8 mouse cellular contexts compared by ENCODE assay signal in genomic region chr6:99991079-99991478, GRCm38 (mm10).
DNase-seq lines count a peak whose midpoint lies in the region; ATAC-seq and TF ChIP-seq lines count a peak whose summit lies in the region.

No protein-coding gene starts in this region.

- H3K36me3 ChIP-seq in liver, embryonic 16.5 days (ENCODE audit: control insufficient read depth, insufficient read depth) = no peaks in the 10 kb centered on the region

- H3K4me2 ChIP-seq in liver, embryonic 16.5 days (ENCODE audit: low read depth, low read length) = no peak overlapping the region

- ATAC-seq in cerebellum, adult (ENCODE audit: insufficient number of reproducible peaks, low FRiP score, low TSS enrichment) = peak; percentile 58; the same call in 1 of the 2 replicates
- ATAC-seq in liver, embryonic 16.5 days (ENCODE audit: low read depth) = peak; percentile 84

- intact Hi-C loops in gastrocnemius, adult 2 months (cut with DNase I) = no loop called here
- intact Hi-C loops in gastrocnemius, postnatal 36 days (cut with DNase I) = no loop called here

- DNase-seq in gastrocnemius, adult 2 months = peak; percentile 32
- DNase-seq in gastrocnemius, postnatal 36 days = no peak
- DNase-seq in heart, adult 8-10 months (ENCODE audit: low spot score) = peak; percentile 63
- DNase-seq in kidney, adult 8-10 months = peak; percentile 60 to 71
- DNase-seq in right cerebral cortex, postnatal 10 days (ENCODE audit: low spot score in 2 of 2) = peak; percentile 74 to 79
- no peak for DNase-seq in thymus, postnatal 36 days

- H3K9ac ChIP-seq in liver, embryonic 16.5 days (ENCODE audit: low read depth, low read length) = no peak overlapping the region

- H3K27ac ChIP-seq in gastrocnemius, adult 2 months = no peak overlapping the region
- H3K27ac ChIP-seq in liver, embryonic 16.5 days (ENCODE audit: low read length) = peak overlapping the region; percentile 59; the same call in 1 of the 2 replicates

- WGBS in liver, embryonic 16.5 days (ENCODE audit: insufficient replicate concordance) = 37% methylated on average over 7 of the region's 7 CpGs

- no peak for TF ChIP-seq CTCF in gastrocnemius, adult 2 months (IDR thresholded peaks at IDR 0.05)

- H3K4me1 ChIP-seq in liver, embryonic 16.5 days (ENCODE audit: control insufficient read depth, low read depth, low read length) = peaks cover 2% of the 10 kb centered on the region; the same call in 1 of the 2 replicates

- H3K9me3 ChIP-seq in liver, embryonic 16.5 days (replicated peaks; ENCODE audit: control insufficient read depth, low read length) = no peaks in the 10 kb centered on the region

- no peaks in the 10 kb centered on the region for H3K27me3 ChIP-seq in liver, embryonic 16.5 days (ENCODE audit: control insufficient read depth, insufficient read depth, low read depth, low read length)

- no peak overlapping the region for H3K4me3 ChIP-seq in gastrocnemius, adult 2 months
- no peak overlapping the region for H3K4me3 ChIP-seq in liver, embryonic 16.5 days (ENCODE audit: low read depth, low read length)

Comparison
In these comparisons a context has a peak if more than half of its experiments do, and no peak if none do; other contexts are left out.
1. DNase-seq: peak in gastrocnemius, adult 2 months (single experiment), heart, adult 8-10 months (single experiment), kidney, adult 8-10 months (2 of 2) and right cerebral cortex, postnatal 10 days (2 of 2); none in gastrocnemius, postnatal 36 days (0 of 2) and thymus, postnatal 36 days (0 of 2).